Mouse (Mus musculus): ENCODE measurements around the gene Uba52. TPM values are rescaled to one million over a fixed set of nuclear protein-coding genes. Genes with fewer than 3 reads are reported as not detected.

Uba52 gene
- polyA plus RNA-seq, 1 experiment from 2014 or later = 1,265 TPM

DNA sequence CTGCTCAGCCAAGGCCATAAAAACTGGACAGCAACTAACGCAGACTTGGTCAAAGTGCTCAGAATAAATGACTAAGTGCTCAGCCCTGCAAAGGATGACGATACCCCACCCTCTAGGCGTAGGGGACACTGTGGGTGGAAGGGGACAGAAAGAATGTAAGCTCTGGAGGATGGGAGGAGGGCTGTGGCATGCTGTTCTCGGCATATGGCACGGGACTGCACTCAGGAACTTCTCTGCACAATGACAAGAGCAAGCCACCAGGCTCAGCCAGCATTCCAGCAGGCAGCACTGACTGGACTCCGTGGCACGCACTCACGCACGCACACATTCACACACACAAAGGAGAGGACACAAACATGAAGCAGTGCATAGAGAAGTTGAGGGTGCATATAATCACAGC lies 50.0 kb downstream of the Uba52 start:
- DNase-seq (ENCODE audit: low spot score) (no peak), ATAC-seq (replicated peaks; ENCODE audit: low FRiP score, low read depth) (no peak)
- Histone ChIP-seq H3K27me3 (ENCODE audit: insufficient read depth, low read length) (no peaks in the 10 kb centered on the region), H3K4me2 (ENCODE audit: low read length) (no peak overlapping the region), H3K4me1 (replicated peaks; ENCODE audit: insufficient read depth, low read length) (no peaks in the 10 kb centered on the region), H3K27ac (no peak overlapping the region), H3K9me3 (replicated peaks; ENCODE audit: low read length) (no peaks in the 10 kb centered on the region), H3K9ac (ENCODE audit: low read depth, low read length) (no peak overlapping the region), H3K4me3 (replicated peaks; ENCODE audit: low read depth, low read length) (no peak overlapping the region), H3K36me3 (ENCODE audit: insufficient read depth, low read length) (no peaks in the 10 kb centered on the region)
- 68% methylated on average over 9 of the region's 9 CpGs for WGBS
- no peak for TF ChIP-seq CTCF (IDR thresholded peaks at IDR 0.05; ENCODE audit: low read depth)

DNA sequence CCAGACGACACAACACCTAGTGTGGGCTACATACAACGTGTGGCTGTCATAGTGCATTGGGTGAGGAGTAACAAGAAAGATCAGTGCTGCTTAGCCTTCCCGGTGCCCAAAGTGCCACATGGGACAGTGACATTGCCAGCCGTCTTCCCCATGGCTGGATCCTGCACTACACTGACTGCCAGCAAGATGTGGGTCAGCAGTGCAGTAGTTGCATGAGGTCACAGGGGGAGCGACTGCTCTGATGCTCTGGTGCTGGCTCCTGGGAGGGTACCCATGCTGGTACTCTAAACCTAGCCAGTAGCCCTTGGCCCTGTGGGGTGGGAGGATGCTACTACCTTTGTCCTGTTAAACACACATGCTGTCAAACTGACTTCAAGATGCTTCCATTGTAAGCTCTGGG lies 50.4 kb downstream of the Uba52 start:
- H3K9ac ChIP-seq (ENCODE audit: low read depth, low read length) = no peak overlapping the region
- H3K4me2 ChIP-seq (ENCODE audit: low read length) = no peak overlapping the region
- H3K27me3 ChIP-seq (ENCODE audit: insufficient read depth, low read length) = no peaks in the 10 kb centered on the region
- 94% methylated on average over 5 of the region's 5 CpGs for WGBS
- no peaks in the 10 kb centered on the region for H3K9me3 ChIP-seq (replicated peaks; ENCODE audit: low read length)
- no peak for ATAC-seq (replicated peaks; ENCODE audit: low FRiP score, low read depth)
- DNase-seq (ENCODE audit: low spot score) = no peak
- H3K4me1 ChIP-seq (replicated peaks; ENCODE audit: insufficient read depth, low read length) = no peaks in the 10 kb centered on the region
- H3K4me3 ChIP-seq (replicated peaks; ENCODE audit: low read depth, low read length) = no peak overlapping the region
- no peaks in the 10 kb centered on the region for H3K36me3 ChIP-seq (ENCODE audit: insufficient read depth, low read length)
- no peak overlapping the region for H3K27ac ChIP-seq
- no peak for TF ChIP-seq CTCF (IDR thresholded peaks at IDR 0.05; ENCODE audit: low read depth)

DNA sequence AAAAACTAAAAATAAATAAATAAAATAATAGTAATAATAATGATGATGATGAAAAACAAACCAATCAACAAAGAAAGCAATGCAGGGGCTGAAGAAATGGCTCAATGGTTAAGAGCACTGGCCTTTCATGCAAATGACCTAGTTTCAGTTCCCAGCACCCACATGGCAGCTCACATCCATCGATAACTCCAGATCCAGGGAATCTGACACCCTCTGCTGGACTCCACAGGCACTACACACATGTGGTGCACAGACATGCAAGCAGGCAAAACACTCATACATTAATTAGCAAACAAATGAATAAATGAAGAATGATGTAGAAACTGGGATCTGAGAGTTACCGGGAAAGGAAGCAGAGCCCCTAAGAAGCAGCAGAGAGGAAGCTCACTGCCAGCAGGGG lies 51.0 kb downstream of the Uba52 start:
- Histone ChIP-seq H3K9ac (ENCODE audit: low read depth, low read length) (no peak overlapping the region), H3K4me3 (replicated peaks; ENCODE audit: low read depth, low read length) (no peak overlapping the region), H3K36me3 (ENCODE audit: insufficient read depth, low read length) (no peaks in the 10 kb centered on the region), H3K9me3 (replicated peaks; ENCODE audit: low read length) (no peaks in the 10 kb centered on the region), H3K27me3 (ENCODE audit: insufficient read depth, low read length) (no peaks in the 10 kb centered on the region), H3K27ac (no peak overlapping the region), H3K4me2 (ENCODE audit: low read length) (no peak overlapping the region), H3K4me1 (replicated peaks; ENCODE audit: insufficient read depth, low read length) (no peaks in the 10 kb centered on the region)
- ATAC-seq (replicated peaks; ENCODE audit: low FRiP score, low read depth) (no peak), DNase-seq (ENCODE audit: low spot score) (no peak)
- no peak for TF ChIP-seq CTCF (IDR thresholded peaks at IDR 0.05; ENCODE audit: low read depth)
- whole genome bisulfite sequencing = 90% methylated on average over 2 of the region's 2 CpGs

DNA sequence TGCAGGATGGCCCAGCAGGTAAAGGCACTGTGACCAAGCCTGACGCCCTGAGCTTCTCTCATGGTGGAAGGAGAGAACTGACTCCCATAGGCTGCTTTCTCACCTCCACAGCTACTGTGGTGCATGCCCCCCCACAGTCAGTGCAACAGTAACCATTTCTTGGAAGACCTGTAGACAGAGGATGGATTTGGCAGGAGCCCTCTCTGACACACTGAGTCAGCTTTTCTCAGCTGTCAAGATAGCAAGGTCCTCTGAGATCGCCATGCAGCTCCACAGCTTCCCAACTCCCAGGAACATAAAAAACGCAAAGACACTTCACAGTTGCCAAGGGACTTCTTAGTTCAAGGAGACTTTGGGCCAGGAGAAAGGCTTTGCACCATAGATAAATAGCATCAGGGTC lies 52.1 kb downstream of the Uba52 start:
- 79% methylated on average over 3 of the region's 3 CpGs for WGBS
- Histone ChIP-seq H3K4me2 (ENCODE audit: low read length) (no peak overlapping the region), H3K9ac (ENCODE audit: low read depth, low read length) (no peak overlapping the region), H3K27ac (no peak overlapping the region), H3K4me3 (replicated peaks; ENCODE audit: low read depth, low read length) (no peak overlapping the region), H3K27me3 (ENCODE audit: insufficient read depth, low read length) (no peaks in the 10 kb centered on the region), H3K9me3 (replicated peaks; ENCODE audit: low read length) (no peaks in the 10 kb centered on the region), H3K4me1 (replicated peaks; ENCODE audit: insufficient read depth, low read length) (no peaks in the 10 kb centered on the region), H3K36me3 (ENCODE audit: insufficient read depth, low read length) (no peaks in the 10 kb centered on the region)
- TF ChIP-seq CTCF (IDR thresholded peaks at IDR 0.05; ENCODE audit: low read depth) = no peak
- DNase-seq (ENCODE audit: low spot score) (no peak), ATAC-seq (replicated peaks; ENCODE audit: low FRiP score, low read depth) (no peak)

Other genes starting within 250 kb of the Uba52 start
- 48.9 and 50.0 TPM in 2 replicates for gene Homer3, start 228.0 kb downstream of the Uba52 start, polyA plus RNA-seq (2015; fragmentation: Nextera tagmentation; extraction: Ambion mirVana)
- 41.0 and 43.0 TPM in 2 replicates for gene Ddx49, start 208.3 kb downstream of the Uba52 start, polyA plus RNA-seq (2015; fragmentation: Nextera tagmentation; extraction: Ambion mirVana)
- 309 and 334 TPM in 2 replicates for gene Cope, start 208.3 kb downstream of the Uba52 start, polyA plus RNA-seq (2015; fragmentation: Nextera tagmentation; extraction: Ambion mirVana)
- 1.9 and 2.1 TPM in 2 replicates for gene Cers1, start 195.0 kb downstream of the Uba52 start, polyA plus RNA-seq (2015; fragmentation: Nextera tagmentation; extraction: Ambion mirVana)
- 3.8 and 4.0 TPM in 2 replicates for gene Gdf1, start 181.0 kb downstream of the Uba52 start, polyA plus RNA-seq (2015; fragmentation: Nextera tagmentation; extraction: Ambion mirVana)
- gene Upf1, start 157.5 kb downstream of the Uba52 start, polyA plus RNA-seq (2015; fragmentation: Nextera tagmentation; extraction: Ambion mirVana) = 11.6 and 12.5 TPM in 2 replicates
- gene Comp, start 137.2 kb downstream of the Uba52 start, polyA plus RNA-seq (2015; fragmentation: Nextera tagmentation; extraction: Ambion mirVana) = 0.24 and 0.28 TPM in 2 replicates
- gene Crtc1, start 71.2 kb downstream of the Uba52 start, polyA plus RNA-seq (2015; fragmentation: Nextera tagmentation; extraction: Ambion mirVana) = 13.6 and 14.6 TPM in 2 replicates
- 19.1 and 19.5 TPM in 2 replicates for gene Klhl26, start 33.8 kb downstream of the Uba52 start, polyA plus RNA-seq (2015; fragmentation: Nextera tagmentation; extraction: Ambion mirVana)
- gene Tmem59l, start 23.4 kb downstream of the Uba52 start, polyA plus RNA-seq (2015; fragmentation: Nextera tagmentation; extraction: Ambion mirVana) = 3.0 and 3.5 TPM in 2 replicates
- gene Crlf1, start 17.6 kb downstream of the Uba52 start, polyA plus RNA-seq (2015; fragmentation: Nextera tagmentation; extraction: Ambion mirVana) = 31.3 and 33.7 TPM in 2 replicates
- 140 TPM in 2 replicates for gene Rex1bd, start 4.0 kb downstream of the Uba52 start, polyA plus RNA-seq (2015; fragmentation: Nextera tagmentation; extraction: Ambion mirVana)
- 249 and 255 TPM in 2 replicates for gene Fkbp8, start 16.9 kb upstream of the Uba52 start, polyA plus RNA-seq (2015; fragmentation: Nextera tagmentation; extraction: Ambion mirVana)
- 81.3 and 81.8 TPM in 2 replicates for gene Kxd1, start 17.2 kb upstream of the Uba52 start, polyA plus RNA-seq (2015; fragmentation: Nextera tagmentation; extraction: Ambion mirVana)
- 14.9 and 17.1 TPM in 2 replicates for gene Ell, start 28.7 kb upstream of the Uba52 start, polyA plus RNA-seq (2015; fragmentation: Nextera tagmentation; extraction: Ambion mirVana)
- 166 and 169 TPM in 2 replicates for gene Isyna1, start 83.6 kb upstream of the Uba52 start, polyA plus RNA-seq (2015; fragmentation: Nextera tagmentation; extraction: Ambion mirVana)
- 166 and 188 TPM in 2 replicates for gene Ssbp4, start 98.1 kb upstream of the Uba52 start, polyA plus RNA-seq (2015; fragmentation: Nextera tagmentation; extraction: Ambion mirVana)
- gene Lrrc25, start 105.4 kb upstream of the Uba52 start, polyA plus RNA-seq (2015; fragmentation: Nextera tagmentation; extraction: Ambion mirVana) = 1.9 and 2.8 TPM in 2 replicates
- gene Gdf15, start 121.7 kb upstream of the Uba52 start, polyA plus RNA-seq (2015; fragmentation: Nextera tagmentation; extraction: Ambion mirVana) = 3.0 and 3.2 TPM in 2 replicates
- 84.2 and 87.5 TPM in 2 replicates for gene Pgpep1, start 149.6 kb upstream of the Uba52 start, polyA plus RNA-seq (2015; fragmentation: Nextera tagmentation; extraction: Ambion mirVana)
- gene Lsm4, start 162.4 kb upstream of the Uba52 start, polyA plus RNA-seq (2015; fragmentation: Nextera tagmentation; extraction: Ambion mirVana) = 243 and 281 TPM in 2 replicates
- 72.4 and 98.1 TPM in 2 replicates for gene Jund, start 188.1 kb upstream of the Uba52 start, polyA plus RNA-seq (2015; fragmentation: Nextera tagmentation; extraction: Ambion mirVana)
- gene Iqcn, start 192.7 kb upstream of the Uba52 start, polyA plus RNA-seq (2015; fragmentation: Nextera tagmentation; extraction: Ambion mirVana) = 0.03 and 0.05 TPM in 2 replicates
- gene Gm3336, start 207.7 kb upstream of the Uba52 start, polyA plus RNA-seq (2015; fragmentation: Nextera tagmentation; extraction: Ambion mirVana) = 0.70 and 0.74 TPM in 2 replicates
- gene Pde4c, start 212.9 kb upstream of the Uba52 start, polyA plus RNA-seq (2015; fragmentation: Nextera tagmentation; extraction: Ambion mirVana) = 8.0 and 9.5 TPM in 2 replicates
- 20.5 and 21.8 TPM in 2 replicates for gene Rab3a, start 243.9 kb upstream of the Uba52 start, polyA plus RNA-seq (2015; fragmentation: Nextera tagmentation; extraction: Ambion mirVana)